Mouse (Mus musculus) cortical plate, adult 2 months (tissue): ENCODE data around the gene Strn3.
"Not testable (repeated sequence)": the region's sequence is repeated elsewhere in the genome, so short reads cannot be mapped to it uniquely, and the experiment has no call there.

ENCODE experiments used
- CTCF ChIP-seq: fragments of 200-500 bp; IDR thresholded peaks from 2 replicates; pipeline ENCODE4 v1.5.1; 2011; ENCODE audit warnings: mild to moderate bottlenecking, control low read depth, low read length; ENCODE audit not compliant: insufficient read depth; ENCODE audit errors: extremely low read depth
- POLR2A ChIP-seq: fragments of 200-500 bp; IDR thresholded peaks from 2 replicates; pipeline ENCODE4 v1.6.1; 2011; ENCODE audit warnings: mild to moderate bottlenecking, low read length, control low read depth; ENCODE audit not compliant: insufficient read depth; ENCODE audit errors: extremely low read depth

- not testable (repeated sequence) for TF ChIP-seq CTCF, POLR2A
These were observed 42.3 kb downstream of the Strn3 start for GRCm38 (mm10) chr12:51649401-51649800.
